Mouse (Mus musculus) neural tube, embryonic 15.5 days (tissue): ENCODE results near the gene Ltbp1. TPM values are rescaled to one million over a fixed set of nuclear protein-coding genes. Genes with fewer than 3 reads are reported as not detected.

Experiments used
- ATAC-seq: fragments of 200-750 bp; cut with Nextera tagmentation; 2 replicates; pipeline ENCODE4 v1.8.0; 2017; ENCODE audit warnings: mild to moderate bottlenecking, moderate TSS enrichment, moderate library complexity; ENCODE audit not compliant: low FRiP score
- H3K27ac ChIP-seq: fragments of 300-500 bp; sonication (generic); replicated peaks from 2 replicates; pipeline ENCODE4 v1.5.1; 2015; ENCODE audit warnings: mild to moderate bottlenecking, inconsistent platforms
- H3K27me3 ChIP-seq: fragments of 300-500 bp; sonication (generic); replicated peaks from 2 replicates; pipeline ENCODE4 v1.6.1; 2015; ENCODE audit warnings: inconsistent platforms
- H3K36me3 ChIP-seq: fragments of 300-500 bp; sonication (generic); 2 replicates; pipeline ENCODE4 v1.6.1; 2015; ENCODE audit warnings: inconsistent platforms
- H3K4me1 ChIP-seq: fragments of 300-500 bp; sonication (generic); 2 replicates; pipeline ENCODE4 v1.6.1; 2015; ENCODE audit warnings: inconsistent platforms
- H3K4me2 ChIP-seq: fragments of 300-500 bp; sonication (generic); 2 replicates; pipeline ENCODE4 v1.6.1; 2015; ENCODE audit warnings: inconsistent platforms, mild to moderate bottlenecking, moderate library complexity
- H3K4me3 ChIP-seq: fragments of 300-500 bp; sonication (generic); replicated peaks from 2 replicates; pipeline ENCODE4 v1.5.1; 2015; ENCODE audit warnings: mild to moderate bottlenecking, inconsistent platforms
- H3K9ac ChIP-seq: fragments of 300-500 bp; sonication (generic); replicated peaks from 2 replicates; pipeline ENCODE4 v1.6.1; 2015; ENCODE audit warnings: mild to moderate bottlenecking, inconsistent platforms
- H3K9me3 ChIP-seq: fragments of 300-500 bp; sonication (generic); replicated peaks from 2 replicates; pipeline ENCODE4 v1.6.1; 2016; ENCODE audit warnings: inconsistent platforms
- WGBS: fragments of 180-500 bp; shearing (Covaris S2); methylation state at CpG from one replicate; pipeline ENCODE4 v1.1.7; 2015; ENCODE audit warnings: mixed read lengths; 5-methylcytosine and 5-hydroxymethylcytosine counted together
- polyA plus RNA-seq: library from polyadenylated mRNA; unstranded; fragments of >200 nt; fragmentation: Nextera tagmentation; extraction: Ambion mirVana; gene quantifications from 2 replicates; pipeline ENCODE4 v1.2.1, GENCODE M21; 2015

Ltbp1 gene
- polyA plus RNA-seq, 1 experiment from 2014 or later, result 3.6 TPM

DNA sequence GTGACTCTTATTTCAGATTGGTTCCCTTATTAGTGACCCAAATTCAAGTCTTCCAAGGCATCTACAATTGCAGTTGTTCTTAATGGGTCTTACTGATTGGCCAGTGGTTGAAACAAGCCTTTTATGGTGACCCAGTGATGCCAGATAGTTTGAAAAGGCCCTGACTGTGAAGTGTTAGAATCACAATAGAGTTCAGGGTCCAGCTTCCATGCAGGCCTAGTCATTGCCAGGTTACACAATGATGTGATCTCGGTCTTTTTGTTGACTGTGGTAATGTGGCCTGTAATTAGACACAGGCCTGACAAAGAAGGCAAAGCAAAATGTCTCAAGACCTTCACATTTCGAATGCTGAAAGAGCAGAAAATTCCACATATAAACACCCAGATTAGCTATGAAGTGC lies 227.8 kb downstream of the Ltbp1 start:
- WGBS, result 14% methylated on average over 2 of the region's 2 CpGs
- Histone ChIP-seq H3K27me3 (no peaks in the 10 kb centered on the region), H3K4me1 (no peaks in the 10 kb centered on the region), H3K9ac (no peak overlapping the region), H3K27ac (no peak overlapping the region), H3K9me3 (no peaks in the 10 kb centered on the region), H3K4me3 (no peak overlapping the region), H3K36me3 (no peaks in the 10 kb centered on the region), H3K4me2 (no peak overlapping the region)
- ATAC-seq, result no peak

DNA sequence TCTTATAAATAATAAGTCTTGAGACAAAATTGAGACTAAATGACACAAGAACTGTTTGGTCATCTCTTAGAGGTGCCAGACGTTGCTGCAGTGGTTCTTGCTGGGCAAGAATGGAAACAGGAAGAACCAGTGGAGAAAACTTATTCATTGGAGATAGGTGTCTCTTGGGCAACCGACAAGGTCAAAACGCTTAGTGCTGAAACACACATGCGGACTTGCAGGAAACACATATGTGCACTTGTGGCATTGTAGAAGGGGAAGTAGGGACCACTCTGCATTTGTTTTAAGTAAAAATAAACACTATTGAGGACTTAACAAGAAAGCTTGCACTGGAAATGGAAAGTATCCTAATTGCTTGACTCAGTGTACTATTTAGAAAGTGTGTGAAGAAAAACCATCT lies 228.6 kb downstream of the Ltbp1 start:
- 87% methylated on average over 4 of the region's 4 CpGs for WGBS
- Histone ChIP-seq H3K36me3 (no peaks in the 10 kb centered on the region), H3K9me3 (no peaks in the 10 kb centered on the region), H3K4me3 (no peak overlapping the region), H3K4me1 (no peaks in the 10 kb centered on the region), H3K9ac (no peak overlapping the region), H3K27me3 (no peaks in the 10 kb centered on the region), H3K27ac (no peak overlapping the region), H3K4me2 (no peak overlapping the region)
- no peak for ATAC-seq

DNA sequence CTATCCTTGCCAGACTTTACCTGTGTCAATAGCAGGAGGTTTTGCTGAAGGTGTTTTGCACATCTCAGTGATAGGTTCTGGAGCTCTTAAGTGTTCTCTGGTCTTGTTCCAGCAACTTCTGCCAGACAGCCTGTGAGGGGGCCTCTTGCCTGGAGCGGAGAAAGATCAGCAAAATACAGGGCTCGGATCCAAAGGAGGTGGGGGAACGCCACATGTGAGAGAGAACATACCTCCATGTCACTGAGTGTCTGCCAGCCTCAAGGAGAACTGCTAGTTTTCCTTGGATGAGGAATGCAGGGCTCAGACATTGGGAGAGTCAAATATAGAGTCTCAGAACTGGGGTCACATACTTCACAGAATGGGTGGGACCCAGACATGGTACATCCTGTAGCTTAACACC lies 230.4 kb downstream of the Ltbp1 start:
- Histone ChIP-seq H3K4me3 (no peak overlapping the region), H3K9me3 (no peaks in the 10 kb centered on the region), H3K27ac (no peak overlapping the region), H3K36me3 (no peaks in the 10 kb centered on the region), H3K27me3 (no peaks in the 10 kb centered on the region), H3K4me1 (no peaks in the 10 kb centered on the region), H3K9ac (no peak overlapping the region), H3K4me2 (no peak overlapping the region)
- WGBS, result 86% methylated on average over 3 of the region's 3 CpGs
- ATAC-seq, result no peak

DNA sequence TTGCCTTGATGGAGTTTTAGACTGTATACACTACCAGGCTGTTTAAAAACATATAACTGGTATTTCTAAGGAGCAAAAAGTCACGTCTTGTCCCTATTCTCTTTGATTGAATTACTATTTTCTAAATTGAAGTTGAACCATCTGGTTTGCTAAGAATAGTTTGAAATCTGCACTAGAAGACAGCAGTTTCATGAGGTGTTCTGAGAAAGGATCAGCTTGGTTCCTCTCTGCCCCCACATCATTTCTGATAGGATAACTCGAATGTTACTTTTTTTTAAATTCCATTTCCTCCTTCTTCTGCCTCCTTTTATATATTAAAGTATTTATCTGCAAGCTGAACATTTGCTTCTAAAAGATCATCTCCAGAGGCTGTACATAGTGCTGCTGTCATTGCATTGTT lies 231.2 kb downstream of the Ltbp1 start:
- no peaks in the 10 kb centered on the region for H3K9me3 ChIP-seq
- H3K4me1 ChIP-seq, result no peaks in the 10 kb centered on the region
- H3K27ac ChIP-seq, result no peak overlapping the region
- H3K27me3 ChIP-seq, result no peaks in the 10 kb centered on the region
- 87% methylated on average over 2 of the region's 2 CpGs for WGBS
- no peak overlapping the region for H3K9ac ChIP-seq
- H3K4me2 ChIP-seq, result no peak overlapping the region
- ATAC-seq, result no peak
- H3K36me3 ChIP-seq, result no peaks in the 10 kb centered on the region
- no peak overlapping the region for H3K4me3 ChIP-seq

DNA sequence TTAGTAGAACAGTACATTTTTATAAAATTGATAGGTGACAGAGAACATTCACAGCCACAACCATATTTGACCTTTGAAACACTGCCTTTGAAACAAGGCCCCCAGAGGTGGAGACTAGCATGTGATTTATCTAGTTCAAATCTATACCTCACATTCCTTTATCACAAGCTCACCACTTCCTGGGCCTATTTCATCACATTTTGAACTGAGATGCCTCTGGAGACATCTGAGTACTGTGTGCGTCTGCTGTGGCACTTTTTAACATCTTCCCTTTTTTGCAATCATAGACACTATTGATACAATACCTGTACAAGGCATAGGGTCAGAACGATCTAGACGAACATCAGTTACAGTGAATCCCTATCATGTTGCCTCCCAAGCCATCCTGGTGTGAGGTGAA lies 232.1 kb downstream of the Ltbp1 start:
- H3K36me3 ChIP-seq, result no peaks in the 10 kb centered on the region
- no peaks in the 10 kb centered on the region for H3K4me1 ChIP-seq
- no peak for ATAC-seq
- H3K9me3 ChIP-seq, result no peaks in the 10 kb centered on the region
- H3K9ac ChIP-seq, result no peak overlapping the region
- H3K27ac ChIP-seq, result no peak overlapping the region
- no peak overlapping the region for H3K4me2 ChIP-seq
- no peaks in the 10 kb centered on the region for H3K27me3 ChIP-seq
- no peak overlapping the region for H3K4me3 ChIP-seq
- WGBS, result 94% methylated on average over 3 of the region's 3 CpGs

DNA sequence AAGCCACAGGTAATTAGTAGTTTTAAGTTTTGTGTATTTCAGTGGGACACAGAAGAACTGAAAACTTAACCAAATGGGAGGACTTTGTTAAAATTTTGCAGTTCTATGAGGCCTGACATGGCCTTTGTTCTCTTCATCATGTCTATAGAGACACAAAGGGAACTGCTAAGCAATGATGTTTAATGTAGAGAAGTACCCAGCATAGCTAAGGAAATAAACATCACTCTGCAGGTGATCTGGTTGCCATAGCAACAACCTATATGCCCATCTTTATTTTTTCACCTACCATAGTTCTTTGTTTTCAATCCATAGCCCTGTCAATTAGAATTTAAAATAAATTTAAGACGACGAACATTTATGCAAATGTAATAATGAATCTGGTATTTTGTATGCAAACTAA lies 233.3 kb downstream of the Ltbp1 start:
- no peak overlapping the region for H3K9ac ChIP-seq
- no peak overlapping the region for H3K4me2 ChIP-seq
- H3K4me3 ChIP-seq, result no peak overlapping the region
- H3K27ac ChIP-seq, result no peak overlapping the region
- no peaks in the 10 kb centered on the region for H3K4me1 ChIP-seq
- 89% methylated on average over 2 of the region's 2 CpGs for WGBS
- ATAC-seq, result no peak
- no peaks in the 10 kb centered on the region for H3K27me3 ChIP-seq
- H3K9me3 ChIP-seq, result no peaks in the 10 kb centered on the region
- no peaks in the 10 kb centered on the region for H3K36me3 ChIP-seq

DNA sequence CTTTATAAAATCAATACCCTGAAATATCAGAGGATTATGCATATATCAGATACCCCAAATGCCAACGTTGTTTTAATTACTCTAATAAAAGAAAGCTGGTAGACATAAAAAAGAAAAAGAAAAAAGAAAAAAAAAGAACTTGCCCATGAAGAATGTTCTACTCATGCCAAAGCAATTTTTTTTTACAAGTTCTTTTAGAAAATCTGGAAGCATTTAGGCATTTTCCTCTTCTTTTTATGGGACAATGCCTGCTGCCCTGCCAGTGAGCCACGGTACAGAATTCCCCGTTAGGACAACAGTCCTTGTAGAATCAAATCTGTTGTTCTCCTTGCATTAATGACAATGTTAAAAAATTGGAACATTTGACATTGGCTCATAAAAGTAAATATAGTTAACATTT lies 234.2 kb downstream of the Ltbp1 start:
- H3K36me3 ChIP-seq, result no peaks in the 10 kb centered on the region
- H3K9ac ChIP-seq, result no peak overlapping the region
- no peak overlapping the region for H3K4me3 ChIP-seq
- no peak overlapping the region for H3K4me2 ChIP-seq
- no peak for ATAC-seq
- no peaks in the 10 kb centered on the region for H3K27me3 ChIP-seq
- 84% methylated on average over 3 of the region's 3 CpGs for WGBS
- H3K9me3 ChIP-seq, result no peaks in the 10 kb centered on the region
- no peak overlapping the region for H3K27ac ChIP-seq
- no peaks in the 10 kb centered on the region for H3K4me1 ChIP-seq

DNA sequence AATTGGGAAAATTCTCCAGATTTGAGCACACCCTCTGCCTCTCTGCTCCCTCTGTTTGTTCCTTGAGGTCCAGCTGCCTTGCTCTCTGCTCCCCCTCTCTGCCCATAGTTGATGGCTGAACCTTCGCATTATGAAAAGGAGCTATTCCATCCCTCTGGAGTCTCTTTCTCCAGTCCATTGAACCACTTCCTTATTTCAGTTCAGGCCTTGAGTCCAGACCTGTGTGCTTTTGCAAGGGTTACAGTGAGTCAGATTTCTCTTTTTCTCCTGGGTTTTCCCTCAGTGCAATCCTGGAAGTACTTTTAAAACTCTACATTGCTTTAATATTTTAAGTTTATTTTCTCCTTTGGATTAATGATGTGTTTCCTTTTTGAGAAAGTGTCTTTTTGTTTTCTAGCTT lies 236.7 kb downstream of the Ltbp1 start:
- WGBS, result 85% methylated on average over 1 of the region's 1 CpGs
- H3K9me3 ChIP-seq, result no peaks in the 10 kb centered on the region
- no peaks in the 10 kb centered on the region for H3K4me1 ChIP-seq
- H3K9ac ChIP-seq, result no peak overlapping the region
- H3K4me2 ChIP-seq, result no peak overlapping the region
- no peak overlapping the region for H3K4me3 ChIP-seq
- no peak for ATAC-seq
- H3K27me3 ChIP-seq, result no peaks in the 10 kb centered on the region
- no peak overlapping the region for H3K27ac ChIP-seq
- H3K36me3 ChIP-seq, result no peaks in the 10 kb centered on the region

DNA sequence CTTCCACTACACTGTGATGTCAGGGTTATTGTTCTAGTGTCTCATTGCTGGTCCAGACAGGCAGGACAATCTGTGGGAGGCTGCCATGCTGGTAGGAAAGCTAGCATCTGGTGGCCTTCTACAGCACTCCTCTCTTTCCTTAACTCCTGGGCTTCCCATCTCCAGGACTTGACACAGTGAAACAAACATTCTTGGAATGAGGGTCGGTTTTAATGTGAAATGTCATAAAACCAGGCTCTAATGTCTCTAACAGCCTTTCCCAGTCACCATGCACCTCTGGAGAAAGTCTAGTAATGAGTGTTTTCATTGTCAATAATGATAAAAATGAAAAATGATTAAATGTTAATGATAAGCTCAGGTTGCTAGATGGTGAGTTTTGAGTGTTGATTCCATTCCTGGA lies 237.9 kb downstream of the Ltbp1 start:
- no peak for ATAC-seq
- Histone ChIP-seq H3K4me1 (no peaks in the 10 kb centered on the region), H3K9me3 (no peaks in the 10 kb centered on the region), H3K9ac (no peak overlapping the region), H3K27me3 (no peaks in the 10 kb centered on the region), H3K36me3 (no peaks in the 10 kb centered on the region), H3K4me2 (no peak overlapping the region), H3K27ac (no peak overlapping the region), H3K4me3 (no peak overlapping the region)
- WGBS, result 68% methylated on average over 1 of the region's 1 CpGs

DNA sequence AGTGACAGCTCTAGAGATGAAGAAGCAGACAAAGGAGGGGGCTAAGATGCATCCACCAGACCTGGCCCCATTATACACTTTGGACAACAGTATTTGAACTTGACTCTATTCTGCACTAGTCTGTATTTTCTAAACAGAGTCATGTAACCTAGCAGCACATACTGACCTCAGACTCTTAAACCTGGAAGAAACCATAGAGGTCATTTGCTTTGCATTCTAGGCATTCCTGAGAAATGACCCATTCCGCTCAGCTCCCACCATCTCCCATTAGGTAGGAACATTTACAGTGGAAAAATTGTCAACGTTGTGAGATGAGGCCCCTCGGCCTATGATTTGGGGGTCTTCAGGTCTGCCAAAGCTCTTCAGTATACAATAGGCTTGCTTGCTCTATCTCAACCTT lies 238.8 kb downstream of the Ltbp1 start:
- Histone ChIP-seq H3K27ac (no peak overlapping the region), H3K27me3 (no peaks in the 10 kb centered on the region), H3K9ac (no peak overlapping the region), H3K4me3 (no peak overlapping the region), H3K36me3 (no peaks in the 10 kb centered on the region), H3K4me1 (0 out of 2 replicates have a peak, but pooled peaks cover 5% of the 10 kb centered on the region), H3K9me3 (no peaks in the 10 kb centered on the region), H3K4me2 (no peak overlapping the region)
- no peak for ATAC-seq
- 94% methylated on average over 3 of the region's 3 CpGs for WGBS

DNA sequence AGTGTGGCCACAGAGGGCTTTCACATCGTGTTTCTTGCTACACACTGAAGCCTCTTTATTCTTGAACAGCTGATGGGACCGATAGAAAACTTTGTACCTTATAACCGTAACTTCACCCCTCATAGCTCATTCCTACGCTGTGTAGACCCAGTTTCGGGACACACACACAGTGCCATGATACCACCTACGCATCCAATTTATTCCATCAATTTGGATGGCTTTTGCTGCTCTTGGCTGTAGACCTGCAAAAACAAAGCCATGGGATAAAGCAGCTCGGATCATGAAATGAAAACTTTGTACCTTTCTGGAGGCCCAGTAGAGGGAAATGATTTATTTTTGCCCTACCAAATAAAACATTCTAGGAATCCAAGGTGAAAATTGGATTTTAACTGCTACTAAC lies 239.7 kb downstream of the Ltbp1 start:
- no peak for ATAC-seq
- no peaks in the 10 kb centered on the region for H3K36me3 ChIP-seq
- no peaks in the 10 kb centered on the region for H3K27me3 ChIP-seq
- H3K9ac ChIP-seq, result no peak overlapping the region
- H3K4me1 ChIP-seq, result 0 out of 2 replicates have a peak, but pooled peaks cover 5% of the 10 kb centered on the region
- H3K9me3 ChIP-seq, result no peaks in the 10 kb centered on the region
- no peak overlapping the region for H3K4me2 ChIP-seq
- H3K27ac ChIP-seq, result no peak overlapping the region
- 92% methylated on average over 7 of the region's 7 CpGs for WGBS
- no peak overlapping the region for H3K4me3 ChIP-seq

DNA sequence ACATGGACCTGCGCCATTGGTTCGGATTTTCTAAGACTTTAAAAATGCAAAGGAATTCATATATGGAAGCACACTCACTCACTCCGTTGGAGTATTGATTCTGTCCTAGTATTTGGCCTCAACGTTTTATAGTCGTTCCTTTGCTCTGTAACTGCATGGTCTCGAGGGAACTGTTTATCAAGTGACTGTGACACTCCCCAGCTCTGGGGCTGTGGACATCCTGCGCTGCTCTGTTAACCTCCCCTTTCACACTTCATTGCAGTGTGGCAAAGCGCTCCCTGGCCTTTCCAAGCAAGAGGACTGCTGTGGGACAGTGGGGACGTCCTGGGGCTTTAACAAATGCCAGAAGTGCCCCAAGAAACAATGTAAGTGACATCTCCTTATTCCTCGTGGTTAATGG lies 243.3 kb downstream of the Ltbp1 start:
- no peak for ATAC-seq
- Histone ChIP-seq H3K4me2 (no peak overlapping the region), H3K9ac (no peak overlapping the region), H3K9me3 (no peaks in the 10 kb centered on the region), H3K4me1 (0 out of 2 replicates have a peak, but pooled peaks cover 5% of the 10 kb centered on the region), H3K4me3 (no peak overlapping the region), H3K36me3 (no peaks in the 10 kb centered on the region), H3K27ac (no peak overlapping the region), H3K27me3 (no peaks in the 10 kb centered on the region)
- 40% methylated on average over 10 of the region's 10 CpGs for WGBS

DNA sequence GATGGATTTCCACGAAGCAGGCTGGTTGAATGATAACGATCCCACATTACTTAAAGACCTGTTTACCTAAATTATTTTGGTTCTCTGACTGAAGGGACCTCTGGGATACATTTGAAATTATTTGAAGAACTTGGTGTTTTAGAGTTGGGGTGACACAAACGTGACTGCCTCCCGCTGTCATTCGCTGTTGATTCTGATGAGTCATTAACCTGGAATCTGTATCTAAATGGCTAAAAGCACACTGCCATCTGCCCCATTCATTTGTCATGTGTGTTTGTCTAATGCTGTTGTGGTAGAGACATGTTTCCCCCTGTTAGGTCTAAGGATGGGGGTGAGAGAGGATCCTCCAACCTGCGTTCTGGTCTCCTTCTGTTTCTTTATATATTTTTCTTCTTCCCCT lies 245.2 kb downstream of the Ltbp1 start:
- H3K9ac ChIP-seq, result no peak overlapping the region
- H3K9me3 ChIP-seq, result no peaks in the 10 kb centered on the region
- ATAC-seq, result no peak
- H3K27ac ChIP-seq, result no peak overlapping the region
- H3K36me3 ChIP-seq, result no peaks in the 10 kb centered on the region
- H3K4me3 ChIP-seq, result no peak overlapping the region
- H3K4me1 ChIP-seq, result peaks cover 10% of the 10 kb centered on the region; the same call in 1 of the 2 replicates
- WGBS, result 85% methylated on average over 6 of the region's 6 CpGs
- H3K27me3 ChIP-seq, result no peaks in the 10 kb centered on the region
- H3K4me2 ChIP-seq, result no peak overlapping the region
